Mouse (Mus musculus) right cerebral cortex, postnatal 14 days (tissue): Measurements from ENCODE around the gene Sh3glb1.

ENCODE experiments used
- DNase-seq: peaks from one replicate; pipeline ENCODE4 v3.0.0; 2022

Gene Sh3glb1

DNA sequence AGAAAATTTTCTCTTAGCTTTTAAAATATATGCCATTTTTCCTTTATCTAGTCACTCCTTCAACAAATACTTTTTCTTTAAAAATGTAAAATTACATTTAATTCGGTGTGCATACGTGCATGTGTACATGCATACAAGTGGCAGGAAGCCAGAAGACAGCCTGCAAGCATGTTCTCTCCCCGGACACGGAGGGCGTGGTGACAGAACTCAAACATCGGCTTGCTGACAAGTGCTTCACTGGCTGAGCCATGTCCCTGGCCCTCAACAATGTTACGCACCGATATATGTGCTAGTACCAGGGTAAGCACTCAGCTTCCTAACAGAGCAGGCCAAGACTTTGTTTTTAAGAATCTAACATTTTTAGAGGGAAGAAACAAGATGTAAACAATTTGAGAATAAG, 5.5 kb downstream of the Sh3glb1 start:
- no peak for DNase-seq

GRCm38 (mm10) chr3:144714126-144714525, 6.0 kb downstream of the Sh3glb1 start:
- no peak for DNase-seq

DNA sequence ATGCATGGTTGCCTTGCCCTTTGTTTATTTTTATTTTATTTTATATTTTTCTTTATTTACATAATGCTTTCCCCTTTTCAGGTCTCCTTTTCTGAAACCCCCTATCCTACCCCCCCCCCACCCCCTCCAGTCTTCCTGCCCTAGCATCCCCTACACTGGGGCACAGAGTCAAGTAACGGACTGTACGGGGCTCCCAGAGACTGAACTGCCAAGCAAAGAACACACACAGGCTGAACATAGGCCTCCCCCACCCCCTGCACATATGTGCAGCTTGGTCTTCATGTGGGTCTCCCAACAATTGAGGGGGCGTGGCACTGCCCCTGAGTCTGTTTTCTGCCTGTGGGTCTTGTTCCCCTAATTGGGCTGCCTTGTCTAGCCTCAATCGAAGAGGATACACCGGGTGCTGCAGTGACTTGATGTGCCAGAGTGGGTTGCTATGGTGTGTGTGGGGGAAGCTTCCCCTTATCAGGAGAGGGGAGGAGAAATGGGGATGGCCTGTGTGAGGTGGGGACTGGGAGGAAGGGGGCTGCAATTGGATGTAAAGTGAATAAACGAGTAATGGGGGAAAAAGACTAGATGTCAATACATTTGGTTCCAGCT, 8.4 kb downstream of the Sh3glb1 start:
- no peak for DNase-seq

DNA sequence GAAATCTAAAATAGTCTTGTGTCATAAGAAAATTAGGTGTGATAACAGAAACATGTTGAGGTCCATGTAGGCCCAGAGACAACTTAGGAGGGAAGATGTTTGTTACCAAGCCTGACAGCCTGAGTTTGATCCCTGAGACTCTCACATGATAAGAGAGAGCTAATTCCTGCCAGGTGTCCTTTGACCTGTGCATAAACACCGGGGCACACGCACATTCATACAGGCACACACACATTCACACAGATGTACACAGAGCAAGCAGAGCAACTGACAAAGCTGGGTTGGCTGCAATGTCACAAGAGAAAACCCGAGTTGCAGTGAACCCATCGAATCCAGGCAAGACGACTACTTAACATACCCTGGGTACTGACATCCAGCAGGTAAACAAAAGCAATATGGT, 11.5 kb downstream of the Sh3glb1 start:
- no peak for DNase-seq

DNA sequence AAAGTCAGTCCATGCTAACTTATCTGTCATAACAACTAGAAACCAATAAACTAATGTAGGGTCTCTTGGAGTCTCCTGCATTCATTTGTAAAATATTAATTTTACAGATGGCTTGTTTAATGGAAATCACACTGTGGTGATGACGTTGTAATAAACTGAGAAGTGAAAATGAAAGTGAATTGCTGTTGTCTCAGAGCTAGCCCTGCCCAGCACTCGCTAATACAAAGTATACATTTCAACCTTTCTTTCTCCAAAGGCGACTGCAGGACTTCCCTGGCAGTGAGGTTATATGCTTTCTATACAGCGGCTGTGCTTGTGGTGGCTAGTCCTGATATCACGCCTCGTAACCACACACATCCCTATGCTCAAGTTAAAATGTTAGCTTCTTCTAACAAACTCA, 16.2 kb downstream of the Sh3glb1 start:
- no peak for DNase-seq

DNA sequence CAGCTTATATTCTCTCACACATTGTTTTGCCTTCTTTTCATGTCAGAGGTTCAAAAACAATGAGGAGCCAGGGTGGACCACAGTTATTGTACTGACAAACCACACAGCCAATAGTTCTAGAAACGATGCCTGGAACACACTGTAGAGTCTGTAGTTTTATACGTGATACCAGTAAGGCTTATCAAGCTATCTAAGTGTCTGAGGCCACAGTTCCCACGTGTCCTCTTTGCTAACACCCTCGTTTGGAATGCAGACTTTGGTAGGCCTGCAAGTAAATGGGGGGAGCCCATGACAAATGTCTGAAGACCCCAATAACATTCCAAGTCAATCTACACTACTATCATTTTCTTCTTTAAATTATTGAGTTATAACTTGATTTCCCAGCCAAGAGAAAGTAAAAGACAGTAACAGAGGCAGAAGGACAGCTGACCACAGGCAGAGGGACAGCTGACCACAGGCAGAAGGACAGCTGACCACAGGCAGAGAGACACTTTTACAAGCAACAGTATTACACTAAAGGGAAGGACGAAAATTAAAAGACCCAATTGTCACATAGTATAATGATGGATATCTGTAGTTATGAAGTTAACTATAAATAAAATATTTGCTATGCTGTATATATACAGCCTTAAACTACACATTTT, 21.2 kb downstream of the Sh3glb1 start:
- DNase-seq, result no peak

DNA sequence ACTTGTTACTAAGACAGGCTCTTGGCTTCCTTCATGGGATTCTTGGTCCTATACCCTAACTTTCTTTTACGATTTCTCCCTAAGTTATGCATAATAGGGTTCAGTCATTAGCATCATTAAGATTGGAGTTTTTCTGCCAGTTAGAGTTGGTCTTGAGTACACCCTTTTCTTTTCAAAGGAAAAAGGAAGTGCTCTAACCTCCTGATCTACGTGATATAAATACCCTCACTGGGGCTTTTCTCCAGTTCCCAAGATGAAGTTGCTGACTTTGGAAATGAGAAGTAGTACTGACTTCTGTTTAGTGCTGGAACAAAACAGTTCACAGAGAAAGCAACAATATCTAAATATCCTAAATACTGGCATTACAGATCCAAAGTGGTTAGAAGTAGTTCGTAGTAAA, 22.2 kb downstream of the Sh3glb1 start:
- DNase-seq, result no peak

GRCm38 (mm10) chr3:144697154-144697553, 23.0 kb downstream of the Sh3glb1 start:
- DNase-seq, result no peak

DNA sequence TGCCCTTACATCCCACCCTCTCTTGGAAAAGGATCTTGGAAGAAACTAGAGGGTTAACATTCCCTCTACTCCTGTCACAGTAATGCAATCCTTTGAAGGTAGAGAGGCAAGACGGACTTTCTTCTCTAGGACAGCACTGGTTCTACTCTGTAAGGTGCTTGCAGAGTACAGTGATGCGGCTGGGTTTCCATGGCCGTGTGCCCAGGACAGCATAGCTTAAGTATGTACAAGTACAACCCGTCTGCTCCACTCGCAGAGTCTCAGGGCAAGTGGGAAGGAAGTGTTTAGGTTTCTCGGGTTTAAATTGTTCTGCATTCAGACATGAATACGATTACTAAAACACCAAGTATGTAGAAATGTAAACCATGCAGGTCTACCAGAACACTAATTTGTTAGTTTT, 25.2 kb downstream of the Sh3glb1 start:
- no peak for DNase-seq

- DNase-seq, result no peak
These were observed 26.1 kb downstream of the Sh3glb1 start for GRCm38 (mm10) chr3:144694040-144694439.

- no peak for DNase-seq
These were observed 28.1 kb downstream of the Sh3glb1 start for GRCm38 (mm10) chr3:144692052-144692451.

GRCm38 (mm10) chr3:144689236-144689635, 30.9 kb downstream of the Sh3glb1 start:
- DNase-seq, result no peak

- no peak for DNase-seq
These were observed 31.9 kb downstream of the Sh3glb1 start for GRCm38 (mm10) chr3:144688284-144688683.

DNA sequence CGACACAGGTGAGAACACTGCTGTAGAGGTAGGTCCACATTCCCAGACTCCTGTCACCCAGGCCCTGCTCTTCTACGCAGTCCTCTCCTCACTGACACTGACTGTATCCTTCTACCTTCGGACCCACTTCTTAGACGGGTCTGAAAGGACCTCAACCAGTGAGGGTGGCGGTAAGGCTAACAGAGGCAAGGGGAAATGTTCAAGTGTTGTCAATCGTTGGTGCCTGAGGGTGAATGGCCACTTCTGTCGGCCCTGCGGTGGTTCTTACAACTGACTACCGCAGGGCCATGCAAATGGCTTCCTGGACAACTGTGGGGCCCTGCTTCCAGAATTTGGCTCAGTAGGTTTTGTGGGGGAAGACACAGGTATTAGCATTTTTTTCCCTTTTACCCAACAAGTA, 32.5 kb downstream of the Sh3glb1 start:
- no peak for DNase-seq

DNA sequence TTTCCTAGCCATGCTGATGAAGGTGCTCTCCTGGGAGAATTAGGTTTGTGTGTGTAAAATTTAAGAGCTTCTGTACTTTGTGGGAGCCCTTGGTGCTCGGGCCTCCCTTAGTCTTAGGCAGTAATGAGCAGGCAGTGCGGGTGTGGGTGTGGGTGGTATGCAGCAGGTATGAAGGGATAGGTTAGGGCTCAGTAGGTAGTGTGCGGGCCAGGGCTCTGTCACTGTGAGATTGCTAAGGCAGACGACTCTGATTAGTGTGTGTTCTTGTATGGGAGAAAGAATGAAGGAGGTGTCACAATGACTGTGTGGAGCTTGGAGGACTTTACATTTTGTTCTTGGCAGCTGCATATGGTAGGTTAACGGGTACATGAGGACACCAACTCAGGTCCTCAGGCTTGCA, 34.0 kb downstream of the Sh3glb1 start:
- DNase-seq, result no peak

- no peak for DNase-seq
These were observed 36.9 kb downstream of the Sh3glb1 start for GRCm38 (mm10) chr3:144683136-144683814.

- DNase-seq, result no peak
These were observed 38.6 kb downstream of the Sh3glb1 start for GRCm38 (mm10) chr3:144681542-144681941.

GRCm38 (mm10) chr3:144679701-144680159, 40.4 kb downstream of the Sh3glb1 start:
- no peak for DNase-seq

GRCm38 (mm10) chr3:144679137-144679536, 41.0 kb downstream of the Sh3glb1 start:
- DNase-seq, result no peak

GRCm38 (mm10) chr3:144677751-144678150, 42.4 kb downstream of the Sh3glb1 start:
- no peak for DNase-seq

GRCm38 (mm10) chr3:144676249-144676648, 43.9 kb downstream of the Sh3glb1 start:
- DNase-seq, result no peak

GRCm38 (mm10) chr3:144672016-144672415, 48.1 kb downstream of the Sh3glb1 start:
- no peak for DNase-seq

GRCm38 (mm10) chr3:144669944-144670874, 49.9 kb downstream of the Sh3glb1 start:
- DNase-seq, result no peak
